Mouse (Mus musculus): ENCODE data around the gene P2ry2. TPM values are rescaled to one million over a fixed set of nuclear protein-coding genes. Genes with fewer than 3 reads are reported as not detected.

Gene P2ry2
- polyA plus RNA-seq, 1 experiment from 2014 or later, result 1.2 TPM

DNA sequence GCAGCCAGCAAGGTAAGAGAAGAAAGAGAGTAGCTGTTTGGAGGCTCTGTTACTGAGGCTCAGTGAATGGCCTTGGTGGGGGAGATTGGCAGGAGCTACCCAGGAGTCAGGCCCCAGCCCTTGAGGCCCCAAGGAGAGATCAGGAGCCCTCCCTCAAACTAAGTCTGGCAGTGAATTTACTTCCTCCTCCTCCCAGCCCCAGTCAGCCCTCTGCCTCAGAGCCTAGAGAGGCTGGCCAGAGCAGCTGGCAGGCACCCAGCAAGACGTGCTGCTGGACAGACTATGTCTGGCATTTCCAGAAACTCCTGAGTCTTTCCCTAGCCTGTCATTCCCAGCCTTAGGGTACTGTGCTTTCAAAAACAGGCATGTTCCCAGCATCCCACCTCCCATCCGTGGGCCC, 33.5 kb downstream of the P2ry2 start:
- peak; percentile 72; the same call in 1 of the 2 replicates for ATAC-seq (ENCODE audit: insufficient number of reproducible peaks, low FRiP score)
- WGBS, result 29% methylated on average over 2 of the region's 2 CpGs
- H3K4me3 ChIP-seq, result no peak overlapping the region
- H3K27ac ChIP-seq (ENCODE audit: poor library complexity, severe bottlenecking), result peak overlapping the region; percentile 82
- H3K27me3 ChIP-seq (replicated peaks), result peaks cover 6% of the 10 kb centered on the region; the same call in 1 of the 2 replicates
- no peaks in the 10 kb centered on the region for H3K9me3 ChIP-seq (replicated peaks)
- H3K9ac ChIP-seq, result peak overlapping the region; percentile 8; the same call in 1 of the 2 replicates
- no peak overlapping the region for H3K4me2 ChIP-seq
- peaks cover 15% of the 10 kb centered on the region for H3K4me1 ChIP-seq (replicated peaks)
- no peaks in the 10 kb centered on the region for H3K36me3 ChIP-seq

DNA sequence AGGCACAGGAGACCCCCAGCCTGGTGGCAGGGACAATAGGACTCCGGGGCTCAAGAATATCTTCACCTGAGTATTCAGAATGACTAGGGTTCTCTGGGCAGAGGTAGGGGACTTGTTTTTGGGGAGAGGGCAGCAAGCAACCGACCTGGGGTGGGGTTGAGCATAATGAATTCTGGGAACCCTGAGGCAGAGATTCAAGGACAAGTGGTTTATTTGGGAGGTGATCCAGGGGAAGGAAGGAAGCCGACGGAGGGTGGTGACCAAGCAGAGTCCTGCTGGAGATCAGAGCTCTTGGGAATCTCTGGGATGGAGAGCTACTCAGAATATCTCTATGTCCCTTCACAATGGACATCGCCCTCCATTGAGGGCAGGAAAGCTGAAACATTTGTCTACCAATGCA, 34.5 kb downstream of the P2ry2 start:
- H3K4me1 ChIP-seq (replicated peaks), result peaks cover 25% of the 10 kb centered on the region
- whole genome bisulfite sequencing, result 76% methylated on average over 5 of the region's 5 CpGs
- H3K4me3 ChIP-seq, result no peak overlapping the region
- no peaks in the 10 kb centered on the region for H3K9me3 ChIP-seq (replicated peaks)
- ATAC-seq (ENCODE audit: insufficient number of reproducible peaks, low FRiP score), result no peak
- H3K4me2 ChIP-seq, result no peak overlapping the region
- no peak overlapping the region for H3K27ac ChIP-seq (ENCODE audit: poor library complexity, severe bottlenecking)
- H3K27me3 ChIP-seq (replicated peaks), result peaks cover 15% of the 10 kb centered on the region
- H3K9ac ChIP-seq, result no peak overlapping the region
- no peaks in the 10 kb centered on the region for H3K36me3 ChIP-seq

DNA sequence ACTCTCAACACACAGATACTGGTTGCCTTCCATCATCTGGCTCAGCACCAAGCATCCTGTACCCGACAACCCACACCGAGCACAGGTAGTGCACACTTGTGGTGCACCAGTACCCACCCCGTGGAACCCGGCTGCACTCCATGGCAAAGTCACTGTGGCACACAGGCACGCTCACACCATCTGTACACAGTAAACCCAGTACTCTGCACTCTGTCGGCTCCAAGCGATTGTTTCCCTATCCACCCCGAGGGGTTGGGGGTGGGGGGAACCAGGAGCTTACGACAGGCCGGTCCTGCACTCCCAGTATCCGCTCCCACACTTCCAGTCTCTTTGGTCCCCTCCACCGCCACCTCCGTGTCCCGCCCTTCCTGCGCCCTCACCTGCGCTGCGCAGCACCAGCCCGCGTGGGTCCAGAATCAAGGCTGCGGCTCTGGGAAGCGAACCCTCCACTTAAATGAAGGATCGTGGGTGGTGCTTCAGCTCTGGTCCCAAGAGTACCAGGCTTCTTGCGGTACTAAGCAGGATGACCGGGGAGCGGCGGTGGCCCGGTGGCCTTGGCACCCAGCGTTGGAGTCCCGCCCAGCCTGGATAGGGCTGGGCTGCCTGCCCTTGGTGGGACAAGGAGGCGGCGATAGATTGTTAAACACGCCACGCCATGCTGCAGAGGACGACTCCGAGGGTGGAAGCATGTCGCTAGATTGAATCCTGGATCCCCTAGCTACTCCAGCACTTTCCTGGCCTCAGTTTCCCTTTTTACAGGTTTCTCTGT, 38.3 kb downstream of the P2ry2 start, which contains the start of gene P2ry6:
Gene P2ry6, minus strand, starts transcription at position 515 of the 769 bp plus-strand sequence.
- H3K27ac ChIP-seq (ENCODE audit: poor library complexity, severe bottlenecking), result no peak within 1 kb of the TSS
- H3K4me1 ChIP-seq (replicated peaks), result peaks cover 39% of the 10 kb centered on the region
- peak within 1 kb of the TSS; percentile 69 for H3K4me2 ChIP-seq
- peak within 1 kb of the TSS; percentile 40 for H3K4me3 ChIP-seq
- H3K36me3 ChIP-seq, result no peaks in the 10 kb centered on the region
- peaks cover 38% of the 10 kb centered on the region for H3K27me3 ChIP-seq (replicated peaks)
- ATAC-seq (ENCODE audit: insufficient number of reproducible peaks, low FRiP score), result peak; percentile 36; the same call in 1 of the 2 replicates
- H3K9ac ChIP-seq, result peak within 1 kb of the TSS; percentile 32
- WGBS, result 2% methylated on average over 36 of the region's 36 CpGs
- H3K9me3 ChIP-seq (replicated peaks), result no peaks in the 10 kb centered on the region

DNA sequence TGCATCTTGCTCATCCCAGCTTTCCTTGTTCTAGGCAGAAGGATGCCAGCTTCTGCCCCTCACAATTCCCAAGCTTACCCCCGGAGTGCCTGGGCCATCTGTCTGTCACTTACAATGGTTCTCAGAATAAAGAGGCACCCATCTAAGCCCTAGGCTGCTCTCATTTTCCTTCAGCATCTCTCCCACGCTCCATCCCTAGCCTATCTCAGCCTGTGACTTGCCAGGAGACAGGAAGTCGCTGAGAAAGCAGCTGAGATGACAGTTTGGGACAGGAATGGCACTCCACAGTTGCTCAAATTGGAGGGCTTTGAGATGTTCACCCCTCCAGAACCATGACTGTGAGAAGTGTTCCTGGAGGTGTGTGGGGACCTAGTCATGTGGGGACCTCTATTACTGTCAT, 39.8 kb downstream of the P2ry2 start:
- Histone ChIP-seq H3K4me3 (no peak overlapping the region), H3K27ac (ENCODE audit: poor library complexity, severe bottlenecking) (no peak overlapping the region), H3K36me3 (no peaks in the 10 kb centered on the region), H3K9ac (no peak overlapping the region), H3K27me3 (replicated peaks) (peaks cover 43% of the 10 kb centered on the region), H3K4me1 (replicated peaks) (peaks cover 35% of the 10 kb centered on the region), H3K4me2 (no peak overlapping the region), H3K9me3 (replicated peaks) (no peaks in the 10 kb centered on the region)
- no peak for ATAC-seq (ENCODE audit: insufficient number of reproducible peaks, low FRiP score)
- 24% methylated on average over 3 of the region's 3 CpGs for WGBS

DNA sequence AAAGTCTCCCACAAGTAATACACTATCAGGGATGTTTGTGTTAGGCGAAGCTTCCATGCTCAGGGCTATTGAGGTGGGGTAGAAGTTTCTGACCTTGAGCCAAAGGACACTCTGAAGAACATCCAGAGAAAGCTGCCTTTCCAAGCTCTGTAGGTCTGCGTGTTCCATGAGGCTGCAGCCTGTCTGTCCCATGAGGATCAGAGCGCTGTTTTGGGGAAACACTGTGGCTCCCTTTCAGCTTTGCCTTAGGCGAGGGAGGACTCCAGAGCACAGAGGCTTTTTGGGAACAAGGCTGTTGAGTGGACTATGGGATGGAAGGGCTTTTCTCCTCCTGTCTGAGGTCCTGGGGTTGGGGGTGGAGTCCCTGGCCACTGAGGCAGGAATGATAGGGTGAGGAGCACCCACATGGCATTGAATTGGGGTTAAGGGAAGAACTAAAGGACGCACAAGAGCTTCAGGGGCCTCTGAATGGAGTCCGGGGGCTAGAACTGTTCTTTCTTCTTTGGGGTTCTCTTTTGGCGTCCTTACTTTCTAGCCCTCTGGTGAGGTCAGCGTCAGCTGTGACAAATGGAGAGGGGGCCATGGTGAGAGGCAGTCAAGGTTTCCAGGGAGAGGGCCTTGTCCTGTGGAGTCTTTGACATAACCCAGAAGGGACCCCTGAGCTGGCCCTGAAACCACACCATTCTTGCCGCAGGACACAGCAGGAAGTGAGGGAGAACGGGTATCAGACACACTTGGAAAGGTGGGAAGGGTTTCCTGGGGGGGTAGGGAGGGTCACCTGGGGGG, 43.6 kb downstream of the P2ry2 start:
- Histone ChIP-seq H3K27me3 (replicated peaks) (peaks cover 39% of the 10 kb centered on the region), H3K36me3 (no peaks in the 10 kb centered on the region), H3K4me2 (no peak overlapping the region), H3K9ac (no peak overlapping the region), H3K4me1 (replicated peaks) (peaks cover 39% of the 10 kb centered on the region), H3K4me3 (no peak overlapping the region), H3K9me3 (replicated peaks) (no peaks in the 10 kb centered on the region), H3K27ac (ENCODE audit: poor library complexity, severe bottlenecking) (no peak overlapping the region)
- WGBS, result 58% methylated on average over 10 of the region's 10 CpGs
- ATAC-seq (ENCODE audit: insufficient number of reproducible peaks, low FRiP score), result no peak

DNA sequence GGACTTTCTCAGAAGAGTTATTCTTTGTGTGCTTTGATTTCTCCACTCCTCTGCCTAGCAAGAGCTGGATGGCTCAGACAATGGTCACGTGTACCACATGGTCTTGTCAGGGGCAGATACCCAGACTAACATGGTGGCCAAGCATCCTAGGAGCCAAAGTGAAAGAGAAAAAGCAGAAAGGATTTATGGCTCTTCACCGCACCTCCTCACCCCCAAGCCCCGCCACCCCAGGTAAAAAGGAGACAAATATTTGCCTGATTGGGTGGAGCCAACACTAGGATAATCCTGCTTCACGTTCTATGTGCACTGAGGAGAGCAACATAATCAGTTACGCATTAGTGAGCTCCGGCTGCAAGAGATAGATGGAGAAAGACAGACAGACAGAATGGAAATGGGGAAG, 44.3 kb downstream of the P2ry2 start:
- 83% methylated on average over 6 of the region's 6 CpGs for WGBS
- Histone ChIP-seq H3K9ac (no peak overlapping the region), H3K27me3 (replicated peaks) (peaks cover 33% of the 10 kb centered on the region), H3K4me3 (no peak overlapping the region), H3K27ac (ENCODE audit: poor library complexity, severe bottlenecking) (no peak overlapping the region), H3K4me2 (no peak overlapping the region), H3K9me3 (replicated peaks) (no peaks in the 10 kb centered on the region), H3K36me3 (no peaks in the 10 kb centered on the region), H3K4me1 (replicated peaks) (peaks cover 33% of the 10 kb centered on the region)
- no peak for ATAC-seq (ENCODE audit: insufficient number of reproducible peaks, low FRiP score)

DNA sequence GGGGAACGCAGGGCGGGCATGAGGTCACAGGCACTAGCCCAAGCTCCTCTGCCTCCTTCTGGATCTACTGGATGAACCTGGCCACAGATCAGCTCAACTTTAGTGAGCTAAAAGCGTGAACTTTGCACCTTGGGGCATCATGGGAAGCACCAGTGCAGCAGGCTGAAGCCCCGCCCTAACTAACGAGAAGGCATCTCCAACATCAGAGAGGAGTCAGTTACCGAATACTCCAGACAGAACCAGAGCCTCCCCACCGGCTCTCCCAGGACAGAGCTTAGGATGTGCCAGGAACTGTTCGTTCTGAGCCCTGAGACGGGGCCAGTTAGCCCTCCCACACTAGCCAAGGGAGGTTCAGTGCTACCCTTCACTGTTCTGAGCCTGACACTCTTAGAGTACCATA, 44.8 kb downstream of the P2ry2 start:
- H3K4me1 ChIP-seq (replicated peaks), result peaks cover 27% of the 10 kb centered on the region
- no peak overlapping the region for H3K27ac ChIP-seq (ENCODE audit: poor library complexity, severe bottlenecking)
- no peak for ATAC-seq (ENCODE audit: insufficient number of reproducible peaks, low FRiP score)
- no peaks in the 10 kb centered on the region for H3K9me3 ChIP-seq (replicated peaks)
- 73% methylated on average over 9 of the region's 9 CpGs for WGBS
- no peak overlapping the region for H3K9ac ChIP-seq
- no peaks in the 10 kb centered on the region for H3K36me3 ChIP-seq
- no peak overlapping the region for H3K4me2 ChIP-seq
- no peak overlapping the region for H3K4me3 ChIP-seq
- H3K27me3 ChIP-seq (replicated peaks), result peaks cover 33% of the 10 kb centered on the region

DNA sequence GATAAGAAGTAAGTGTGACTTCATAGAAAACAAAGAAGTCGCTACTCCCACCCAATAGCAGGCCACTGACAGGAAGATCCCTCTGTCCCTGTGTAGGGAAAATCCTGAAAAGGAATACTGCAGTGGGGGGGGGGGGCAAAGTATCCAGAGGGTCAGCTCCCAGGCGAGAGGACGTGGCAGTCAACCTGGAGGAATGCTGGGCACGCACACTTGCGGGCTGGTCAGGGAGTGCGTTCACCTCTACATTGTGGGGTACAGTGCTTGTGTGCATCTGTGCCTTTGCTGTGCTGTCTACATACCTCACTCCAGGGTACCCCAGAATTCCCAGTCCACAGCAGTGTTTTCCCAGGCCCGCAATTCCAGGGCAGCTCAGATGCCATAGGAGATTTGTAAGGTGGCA, 46.7 kb downstream of the P2ry2 start:
- H3K36me3 ChIP-seq, result no peaks in the 10 kb centered on the region
- peak; percentile 60 for ATAC-seq (ENCODE audit: insufficient number of reproducible peaks, low FRiP score)
- no peak overlapping the region; the same call in 1 of the 2 replicates for H3K9ac ChIP-seq
- 0 out of 2 replicates have a peak overlapping the region, but pooled peaks have one; percentile 15 for H3K27ac ChIP-seq (ENCODE audit: poor library complexity, severe bottlenecking)
- no peaks in the 10 kb centered on the region for H3K9me3 ChIP-seq (replicated peaks)
- peaks cover 21% of the 10 kb centered on the region for H3K4me1 ChIP-seq (replicated peaks)
- peaks cover 23% of the 10 kb centered on the region for H3K27me3 ChIP-seq (replicated peaks)
- no peak overlapping the region for H3K4me2 ChIP-seq
- 55% methylated on average over 7 of the region's 7 CpGs for WGBS
- H3K4me3 ChIP-seq, result no peak overlapping the region

DNA sequence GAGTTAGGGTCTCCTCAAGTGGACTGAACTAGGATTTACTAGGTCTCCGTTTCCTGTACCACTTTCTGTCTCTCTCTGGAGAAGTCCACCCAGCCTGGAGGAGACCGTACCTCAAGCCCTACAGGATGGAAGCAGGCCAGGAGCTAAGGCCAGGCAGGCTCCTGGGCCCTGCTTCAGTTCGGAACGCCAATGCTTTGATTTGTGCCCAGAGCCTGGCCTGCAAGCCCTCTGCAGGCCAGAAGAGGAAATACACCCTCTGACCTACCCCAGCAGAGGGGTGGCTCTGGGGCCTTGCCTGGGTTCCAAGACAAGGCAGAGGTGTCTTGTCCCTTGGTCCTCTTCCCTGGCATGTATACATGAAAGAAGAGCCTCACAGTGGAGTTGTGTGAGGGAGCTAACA, 47.6 kb downstream of the P2ry2 start:
- WGBS, result 22% methylated on average over 4 of the region's 4 CpGs
- peaks cover 14% of the 10 kb centered on the region for H3K27me3 ChIP-seq (replicated peaks)
- no peak overlapping the region for H3K4me2 ChIP-seq
- no peak for ATAC-seq (ENCODE audit: insufficient number of reproducible peaks, low FRiP score)
- no peaks in the 10 kb centered on the region for H3K36me3 ChIP-seq
- no peak overlapping the region for H3K27ac ChIP-seq (ENCODE audit: poor library complexity, severe bottlenecking)
- H3K4me1 ChIP-seq (replicated peaks), result peaks cover 20% of the 10 kb centered on the region
- H3K9ac ChIP-seq, result no peak overlapping the region
- no peak overlapping the region for H3K4me3 ChIP-seq
- no peaks in the 10 kb centered on the region for H3K9me3 ChIP-seq (replicated peaks)

DNA sequence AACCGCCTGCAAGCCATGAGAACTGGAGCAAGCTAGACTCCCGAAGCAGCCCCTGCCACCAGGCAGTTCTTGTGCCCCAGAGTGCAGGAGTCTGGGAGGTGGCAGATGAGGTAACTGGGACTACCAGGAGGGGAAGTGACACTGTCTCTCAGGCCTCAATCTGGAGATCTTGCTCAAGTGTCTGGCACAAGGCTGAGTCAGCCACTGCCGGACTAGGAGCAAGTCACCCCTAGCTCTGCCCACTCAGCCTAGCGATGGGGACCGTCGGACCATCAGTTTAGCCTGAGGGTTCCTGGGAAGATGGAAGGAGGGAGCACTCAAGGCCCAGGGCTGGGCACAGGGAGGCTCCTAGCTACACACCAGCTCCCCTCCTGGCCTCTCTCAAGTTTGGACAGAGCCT, 48.4 kb downstream of the P2ry2 start:
- no peak overlapping the region for H3K9ac ChIP-seq
- no peak overlapping the region for H3K4me2 ChIP-seq
- peaks cover 11% of the 10 kb centered on the region for H3K4me1 ChIP-seq (replicated peaks)
- 79% methylated on average over 6 of the region's 6 CpGs for WGBS
- no peak overlapping the region for H3K27ac ChIP-seq (ENCODE audit: poor library complexity, severe bottlenecking)
- H3K9me3 ChIP-seq (replicated peaks), result no peaks in the 10 kb centered on the region
- no peak for ATAC-seq (ENCODE audit: insufficient number of reproducible peaks, low FRiP score)
- peaks cover 13% of the 10 kb centered on the region for H3K27me3 ChIP-seq (replicated peaks)
- H3K36me3 ChIP-seq, result no peaks in the 10 kb centered on the region
- no peak overlapping the region for H3K4me3 ChIP-seq

DNA sequence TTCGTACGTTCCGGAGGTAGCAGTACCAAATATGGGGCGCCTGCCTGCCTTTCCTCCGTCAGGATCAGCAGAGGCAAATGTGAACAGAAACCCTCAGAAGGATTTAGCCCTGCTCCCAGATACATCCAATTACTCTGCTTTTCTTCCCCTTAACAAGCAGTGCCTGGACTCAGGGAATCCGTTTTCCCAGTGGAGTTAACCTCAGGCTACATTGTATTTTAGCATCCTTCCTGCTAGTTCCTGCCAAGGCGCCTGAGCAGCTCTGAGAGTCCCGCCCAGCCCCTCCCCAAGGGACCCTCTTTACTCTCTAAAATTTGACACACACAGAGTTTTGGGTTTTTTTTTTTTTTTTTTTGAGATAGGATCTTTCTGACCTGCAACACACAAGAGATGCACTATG, 49.3 kb downstream of the P2ry2 start:
- Histone ChIP-seq H3K4me1 (replicated peaks) (peaks cover 8% of the 10 kb centered on the region), H3K27ac (ENCODE audit: poor library complexity, severe bottlenecking) (no peak overlapping the region), H3K27me3 (replicated peaks) (peaks cover 10% of the 10 kb centered on the region), H3K9me3 (replicated peaks) (no peaks in the 10 kb centered on the region), H3K4me3 (no peak overlapping the region), H3K9ac (no peak overlapping the region), H3K4me2 (no peak overlapping the region), H3K36me3 (no peaks in the 10 kb centered on the region)
- ATAC-seq (ENCODE audit: insufficient number of reproducible peaks, low FRiP score), result no peak
- 69% methylated on average over 8 of the region's 8 CpGs for WGBS
